Mouse (Mus musculus): Measurements from ENCODE around the gene Ces2b. TPM values are rescaled to one million over a fixed set of nuclear protein-coding genes. Genes with fewer than 3 reads are reported as not detected.

The Ces2b gene
- polyA plus RNA-seq (2016; fragmentation: Nextera tagmentation; extraction: Ambion mirVana): 0.11 TPM in 1 of 2 replicates, not detected in the other

DNA sequence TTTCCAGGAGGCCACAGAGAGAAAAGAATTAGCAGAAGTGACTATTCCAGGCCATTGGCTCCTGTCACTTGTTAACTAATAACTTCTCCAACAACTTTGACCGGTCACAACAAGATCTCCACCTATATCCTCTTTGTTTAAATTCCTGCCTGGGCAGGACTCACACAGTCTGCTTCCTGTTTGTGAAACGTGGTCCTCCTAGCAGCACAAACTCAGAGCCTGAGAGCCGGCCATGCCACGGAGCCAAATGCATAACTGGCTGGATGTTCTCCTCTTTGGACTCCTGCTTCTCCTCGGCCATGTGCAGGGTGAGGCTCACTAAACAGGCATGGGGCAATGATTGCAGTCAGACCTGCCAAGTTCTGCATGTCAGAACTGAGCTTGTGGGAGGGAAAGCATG, at the start of gene Ces2b:
Gene Ces2b (plus strand): TSS at position 133 of the 400 bp plus-strand sequence.
- Histone ChIP-seq H3K36me3 (no peaks in the 10 kb centered on the region), H3K4me1 (no peaks in the 10 kb centered on the region), H3K27ac (no peak within 1 kb of the TSS), H3K9me3 (replicated peaks) (no peaks in the 10 kb centered on the region), H3K4me3 (no peak within 1 kb of the TSS), H3K27me3 (ENCODE audit: low read depth, poor library complexity, severe bottlenecking) (no peaks in the 10 kb centered on the region)
- WGBS: 72% methylated on average over 5 of the region's 5 CpGs
- DNase-seq (ENCODE audit: low spot score): no peak

DNA sequence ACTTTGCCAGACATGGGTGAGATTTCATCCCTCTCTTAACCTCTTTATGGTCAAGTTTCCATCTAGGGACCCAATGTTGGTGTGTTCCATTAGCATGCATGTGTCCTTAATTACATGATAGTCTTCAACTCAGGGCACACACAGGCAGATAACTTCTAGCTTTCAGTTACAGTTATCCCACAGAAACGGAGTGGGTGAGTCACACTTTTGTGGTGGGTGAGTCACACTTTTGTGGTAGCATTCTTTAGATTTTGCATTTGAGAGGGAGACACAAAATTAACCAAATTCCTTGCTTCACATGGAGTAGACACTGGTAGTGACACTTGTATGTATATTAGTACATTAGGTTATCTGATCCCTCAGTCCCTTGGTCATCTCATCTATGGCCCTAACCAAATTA, 44.3 kb upstream of the Ces2b start:
- no peaks in the 10 kb centered on the region for H3K9me3 ChIP-seq (replicated peaks)
- no peak overlapping the region for H3K4me3 ChIP-seq
- H3K27ac ChIP-seq: no peak overlapping the region
- no peaks in the 10 kb centered on the region for H3K4me1 ChIP-seq
- H3K36me3 ChIP-seq: no peaks in the 10 kb centered on the region
- WGBS: 63% methylated on average over 1 of the region's 1 CpGs
- no peak for DNase-seq (ENCODE audit: low spot score)
- no peaks in the 10 kb centered on the region for H3K27me3 ChIP-seq (ENCODE audit: low read depth, poor library complexity, severe bottlenecking)

DNA sequence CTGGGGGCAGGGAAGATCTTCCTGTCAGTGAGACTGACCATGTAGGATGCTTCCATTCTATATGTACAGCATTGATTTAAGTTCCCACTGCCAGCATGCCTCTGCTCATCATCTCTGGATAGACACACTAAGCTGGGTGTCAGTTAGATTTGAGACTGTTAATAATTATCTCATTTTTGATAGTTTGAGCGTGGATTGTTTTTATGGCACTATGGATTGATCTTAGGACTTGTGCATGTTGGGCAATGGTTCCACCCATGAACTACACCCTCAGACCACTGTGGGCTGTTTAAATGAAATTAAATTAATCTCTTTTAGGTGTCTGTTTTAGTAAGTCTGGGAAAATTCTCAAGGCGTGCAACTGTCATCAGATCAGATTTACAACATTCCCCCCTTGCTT, 42.4 kb upstream of the Ces2b start:
- DNase-seq (ENCODE audit: low spot score): no peak
- WGBS: 87% methylated on average over 2 of the region's 2 CpGs

DNA sequence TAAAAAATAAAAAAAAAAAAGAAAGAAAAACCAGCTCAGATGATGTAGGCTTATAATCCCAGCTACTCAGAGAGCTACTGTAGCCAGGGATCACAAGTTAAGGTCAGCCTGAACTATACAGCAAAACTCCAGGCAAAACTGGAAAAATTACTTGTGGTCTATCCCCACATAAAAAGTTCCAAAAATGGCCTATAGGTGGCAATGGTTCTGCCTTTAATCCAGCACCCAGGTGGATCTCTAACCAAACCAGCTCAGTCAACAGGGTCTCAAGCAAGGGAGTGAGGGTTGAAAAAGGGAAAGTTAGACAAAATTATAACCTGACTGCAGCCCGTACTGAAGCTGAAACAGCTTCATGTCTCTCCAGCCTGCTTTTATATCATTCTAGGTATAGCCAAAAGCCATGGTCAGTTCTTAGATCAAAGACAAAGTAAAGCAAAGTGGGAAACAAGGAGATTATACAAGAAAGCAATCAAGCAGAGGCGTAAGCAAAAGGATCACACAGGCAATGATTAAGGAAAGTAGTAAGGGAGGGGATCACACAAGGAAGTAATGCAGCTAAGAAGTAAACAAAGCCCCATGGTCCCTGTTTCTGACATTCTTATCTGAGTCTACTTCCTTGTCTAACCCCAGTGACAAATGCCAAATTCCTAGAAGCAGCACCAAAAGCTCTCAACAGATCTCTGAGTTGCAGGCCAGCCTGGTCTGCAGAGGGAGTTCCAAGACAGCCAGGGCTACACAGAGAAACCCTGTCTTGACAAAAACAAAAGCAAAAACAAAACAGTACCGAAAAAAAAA, 41.3 kb upstream of the Ces2b start:
- Histone ChIP-seq H3K36me3 (no peaks in the 10 kb centered on the region), H3K27me3 (ENCODE audit: low read depth, poor library complexity, severe bottlenecking) (no peaks in the 10 kb centered on the region), H3K4me3 (no peak overlapping the region), H3K4me1 (no peaks in the 10 kb centered on the region), H3K27ac (no peak overlapping the region), H3K9me3 (replicated peaks) (no peaks in the 10 kb centered on the region)
- DNase-seq (ENCODE audit: low spot score): no peak
- 72% methylated on average over 3 of the region's 3 CpGs for WGBS

More for the DNA sequence above, 42.4 kb upstream of the Ces2b start:
- Histone ChIP-seq H3K27ac (no peak overlapping the region), H3K4me3 (no peak overlapping the region), H3K36me3 (no peaks in the 10 kb centered on the region), H3K27me3 (ENCODE audit: low read depth, poor library complexity, severe bottlenecking) (no peaks in the 10 kb centered on the region), H3K9me3 (replicated peaks) (no peaks in the 10 kb centered on the region), H3K4me1 (no peaks in the 10 kb centered on the region)

DNA sequence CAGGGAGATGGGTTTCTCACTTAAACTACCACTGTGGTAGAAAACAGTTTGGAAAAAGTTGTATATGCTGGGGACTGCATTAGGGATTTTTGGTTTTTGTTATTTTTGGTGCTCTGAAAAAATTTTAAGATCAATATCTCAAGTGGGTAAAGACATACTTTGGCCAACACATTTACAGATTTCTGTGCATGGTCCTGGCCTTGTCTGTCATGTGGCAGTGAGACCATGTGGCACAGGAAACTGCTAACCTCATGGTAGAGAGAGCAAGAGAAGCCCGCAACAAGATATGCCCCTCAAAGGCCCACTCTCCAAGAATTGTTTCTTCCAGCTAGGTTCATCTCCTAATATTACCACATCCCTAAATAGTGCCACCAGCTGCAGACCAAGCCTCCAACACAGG, 32.0 kb upstream of the Ces2b start:
- no peaks in the 10 kb centered on the region for H3K4me1 ChIP-seq
- no peaks in the 10 kb centered on the region for H3K27me3 ChIP-seq (ENCODE audit: low read depth, poor library complexity, severe bottlenecking)
- no peak overlapping the region for H3K27ac ChIP-seq
- WGBS: 88% methylated on average over 1 of the region's 1 CpGs
- H3K4me3 ChIP-seq: no peak overlapping the region
- no peaks in the 10 kb centered on the region for H3K36me3 ChIP-seq
- H3K9me3 ChIP-seq (replicated peaks): no peaks in the 10 kb centered on the region
- no peak for DNase-seq (ENCODE audit: low spot score)

DNA sequence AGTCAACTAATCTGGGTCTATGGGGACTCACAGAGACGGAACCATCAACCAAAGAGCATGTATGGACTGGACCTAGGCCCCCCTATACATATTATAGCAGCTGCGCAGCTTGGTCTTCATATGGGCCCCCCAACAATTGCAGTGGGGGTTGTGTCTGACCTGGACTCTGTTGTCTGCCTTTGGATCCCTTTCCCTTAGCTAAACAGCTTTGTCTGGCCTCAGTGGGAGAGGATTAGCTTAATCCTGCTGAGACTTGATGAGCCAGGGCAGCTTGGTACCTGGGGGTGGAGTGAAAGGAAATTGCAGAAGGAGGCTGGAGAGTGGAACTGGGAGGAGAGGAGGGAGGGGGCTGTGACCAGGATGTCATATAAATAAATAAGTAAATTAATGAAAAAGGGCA, 25.2 kb upstream of the Ces2b start:
- H3K4me1 ChIP-seq: peaks cover 3% of the 10 kb centered on the region; the same call in 1 of the 2 replicates
- no peak overlapping the region for H3K4me3 ChIP-seq
- H3K27ac ChIP-seq: no peak overlapping the region
- no peaks in the 10 kb centered on the region for H3K36me3 ChIP-seq
- DNase-seq (ENCODE audit: low spot score): no peak
- no peaks in the 10 kb centered on the region for H3K9me3 ChIP-seq (replicated peaks)
- no peaks in the 10 kb centered on the region for H3K27me3 ChIP-seq (ENCODE audit: low read depth, poor library complexity, severe bottlenecking)
- WGBS: 33% methylated on average over 2 of the region's 2 CpGs

DNA sequence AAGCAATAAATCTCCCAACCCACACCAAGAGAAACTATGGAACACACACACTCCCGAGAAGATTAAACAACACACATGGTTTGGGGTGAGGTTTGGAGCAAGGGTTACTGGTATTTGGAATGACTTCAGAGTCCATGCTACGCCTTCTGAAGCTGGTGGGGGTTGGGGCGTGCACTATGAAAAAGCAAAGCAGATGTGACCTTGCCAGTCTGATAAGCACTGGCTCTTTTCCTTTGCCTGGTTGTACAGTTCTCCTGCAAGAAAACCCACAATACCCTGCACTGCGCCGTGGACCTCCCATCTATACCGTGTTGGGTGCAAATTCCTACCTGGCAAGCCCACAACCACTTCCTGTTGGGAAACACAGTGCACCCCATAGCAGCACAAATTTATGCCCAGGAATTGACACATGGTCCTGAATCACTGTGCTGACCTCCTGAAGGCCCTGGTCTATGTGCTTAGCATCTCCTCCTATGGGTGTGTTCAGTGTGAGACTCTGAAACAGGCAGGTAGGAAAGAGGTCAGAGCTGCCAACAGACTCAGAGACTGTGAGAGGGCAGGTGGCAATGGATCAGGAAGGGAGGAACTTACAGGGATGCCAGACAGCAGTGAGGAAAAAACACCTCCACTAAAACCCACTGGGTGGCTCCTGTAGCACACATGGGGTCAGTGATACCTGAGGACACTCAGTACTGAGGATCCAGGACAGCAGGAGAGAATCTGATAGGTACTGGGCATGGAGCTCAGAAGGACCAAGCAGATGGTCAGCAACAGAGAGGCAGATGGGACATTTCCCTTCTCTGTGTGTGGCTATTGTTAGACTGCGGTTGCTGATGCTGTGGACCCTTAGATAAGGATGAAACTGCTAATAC, 22.6 kb upstream of the Ces2b start:
- WGBS: 86% methylated on average over 7 of the region's 7 CpGs
- H3K4me3 ChIP-seq: no peak overlapping the region
- DNase-seq (ENCODE audit: low spot score): no peak

DNA sequence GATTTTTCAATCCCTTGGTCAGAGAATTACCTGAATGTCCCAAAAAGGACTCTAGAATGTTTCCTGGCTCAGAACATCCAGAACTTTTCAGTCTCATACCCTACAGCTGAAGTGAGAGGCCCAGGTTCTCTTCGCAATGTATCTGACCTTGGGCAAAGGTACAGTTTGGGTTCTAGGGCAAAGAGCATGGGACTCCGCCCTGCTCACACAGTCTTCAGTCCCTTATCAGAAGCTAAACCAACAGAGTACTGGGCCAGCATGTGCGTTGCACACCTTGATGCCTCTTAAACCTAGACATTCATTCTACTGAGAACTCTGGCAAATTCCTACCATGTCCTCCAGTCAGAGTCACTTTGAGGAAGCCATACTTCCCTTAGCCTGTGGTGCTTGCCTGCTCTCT, 21.9 kb upstream of the Ces2b start:
- Histone ChIP-seq H3K27ac (no peak overlapping the region), H3K9me3 (replicated peaks) (no peaks in the 10 kb centered on the region), H3K4me3 (no peak overlapping the region), H3K27me3 (ENCODE audit: low read depth, poor library complexity, severe bottlenecking) (no peaks in the 10 kb centered on the region), H3K36me3 (no peaks in the 10 kb centered on the region), H3K4me1 (peaks cover 3% of the 10 kb centered on the region; the same call in 1 of the 2 replicates)
- 91% methylated on average over 3 of the region's 3 CpGs for WGBS
- no peak for DNase-seq (ENCODE audit: low spot score)

More for the DNA sequence above, 22.6 kb upstream of the Ces2b start:
- H3K36me3 ChIP-seq: no peaks in the 10 kb centered on the region
- peaks cover 3% of the 10 kb centered on the region; the same call in 1 of the 2 replicates for H3K4me1 ChIP-seq
- no peak overlapping the region for H3K27ac ChIP-seq
- no peaks in the 10 kb centered on the region for H3K9me3 ChIP-seq (replicated peaks)
- H3K27me3 ChIP-seq (ENCODE audit: low read depth, poor library complexity, severe bottlenecking): no peaks in the 10 kb centered on the region

DNA sequence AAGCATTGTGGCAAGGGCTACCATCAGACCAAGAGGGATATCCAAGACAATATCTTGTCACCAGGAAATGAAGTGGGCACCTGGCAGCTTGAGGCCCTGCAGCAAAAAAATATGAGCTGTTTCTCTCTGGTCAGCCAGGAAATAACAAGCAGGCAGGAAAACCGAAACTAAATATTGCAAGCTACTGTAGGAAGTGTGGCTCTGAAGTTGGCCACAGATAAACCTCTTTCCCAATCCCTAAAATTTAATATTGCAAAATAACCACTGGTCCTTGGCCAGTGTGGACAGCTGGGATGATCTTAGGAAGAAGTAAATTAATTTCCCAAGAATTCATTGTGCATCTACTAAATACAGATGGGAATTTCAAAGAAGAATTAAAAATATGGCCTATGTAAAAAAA, 4.5 kb upstream of the Ces2b start:
- no peak for DNase-seq (ENCODE audit: low spot score)
- Histone ChIP-seq H3K4me3 (no peak overlapping the region), H3K4me1 (no peaks in the 10 kb centered on the region), H3K36me3 (no peaks in the 10 kb centered on the region), H3K27me3 (ENCODE audit: low read depth, poor library complexity, severe bottlenecking) (no peaks in the 10 kb centered on the region), H3K9me3 (replicated peaks) (no peaks in the 10 kb centered on the region), H3K27ac (no peak overlapping the region)
- WGBS: 93% methylated on average over 1 of the region's 1 CpGs

DNA sequence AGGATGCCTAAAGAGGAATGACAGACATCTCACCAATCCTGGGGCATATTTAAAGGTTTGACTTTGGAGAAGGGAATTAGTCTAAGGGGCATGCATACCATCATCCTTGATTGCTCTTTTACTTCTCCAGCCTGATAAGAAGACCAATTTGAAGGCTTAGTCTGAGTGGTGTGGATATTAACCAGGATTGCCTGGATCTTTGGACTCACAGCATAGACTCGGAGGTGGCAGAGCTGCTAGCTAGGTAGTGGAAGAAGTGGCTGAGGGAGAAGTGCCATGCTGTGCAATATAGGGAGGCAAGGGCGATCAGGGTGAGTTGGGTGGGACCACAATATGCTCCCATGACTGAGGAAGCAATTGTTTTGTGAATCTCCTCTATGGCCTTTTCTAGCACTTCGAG, 3.2 kb upstream of the Ces2b start:
- no peak for DNase-seq (ENCODE audit: low spot score)
- no peak overlapping the region for H3K4me3 ChIP-seq
- H3K4me1 ChIP-seq: no peaks in the 10 kb centered on the region
- no peaks in the 10 kb centered on the region for H3K36me3 ChIP-seq
- no peaks in the 10 kb centered on the region for H3K27me3 ChIP-seq (ENCODE audit: low read depth, poor library complexity, severe bottlenecking)
- WGBS: 78% methylated on average over 3 of the region's 3 CpGs
- no peaks in the 10 kb centered on the region for H3K9me3 ChIP-seq (replicated peaks)
- no peak overlapping the region for H3K27ac ChIP-seq

DNA sequence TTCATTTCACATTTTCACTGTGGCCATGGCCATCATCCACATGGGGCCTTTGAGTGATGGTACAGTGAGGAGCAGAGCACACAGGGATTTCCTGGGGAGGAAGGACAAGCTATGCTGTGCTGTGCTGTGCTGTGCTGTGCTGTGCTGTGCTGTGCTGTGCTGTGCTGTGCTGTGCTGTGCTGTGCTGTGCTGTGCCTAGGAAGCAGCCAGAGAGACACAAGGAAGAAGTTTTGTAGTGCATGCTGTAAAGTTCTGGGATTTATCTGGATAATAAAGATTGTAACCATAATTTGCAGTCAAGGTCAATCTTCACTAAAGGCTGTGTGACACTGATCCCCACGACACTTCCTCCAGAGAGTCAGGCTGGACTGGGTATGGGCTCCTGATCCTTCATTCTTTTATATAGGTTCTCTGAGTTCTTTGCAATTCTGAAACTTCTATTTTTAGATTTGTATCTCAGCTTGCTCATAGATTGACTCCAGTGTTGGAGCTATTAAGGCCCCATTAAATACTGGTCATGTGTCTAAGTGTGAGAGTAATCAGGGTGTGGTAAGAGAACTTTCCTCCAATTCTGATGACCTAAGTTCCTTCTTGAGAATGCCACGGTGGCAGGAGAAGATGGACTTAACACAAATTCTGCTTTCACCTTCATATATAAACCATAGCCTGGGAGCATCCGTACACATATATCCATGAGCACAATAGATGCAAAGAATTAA, 10.1 kb downstream of the Ces2b start:
- H3K36me3 ChIP-seq: no peaks in the 10 kb centered on the region
- H3K27me3 ChIP-seq (ENCODE audit: low read depth, poor library complexity, severe bottlenecking): no peaks in the 10 kb centered on the region
- DNase-seq (ENCODE audit: low spot score): no peak

DNA sequence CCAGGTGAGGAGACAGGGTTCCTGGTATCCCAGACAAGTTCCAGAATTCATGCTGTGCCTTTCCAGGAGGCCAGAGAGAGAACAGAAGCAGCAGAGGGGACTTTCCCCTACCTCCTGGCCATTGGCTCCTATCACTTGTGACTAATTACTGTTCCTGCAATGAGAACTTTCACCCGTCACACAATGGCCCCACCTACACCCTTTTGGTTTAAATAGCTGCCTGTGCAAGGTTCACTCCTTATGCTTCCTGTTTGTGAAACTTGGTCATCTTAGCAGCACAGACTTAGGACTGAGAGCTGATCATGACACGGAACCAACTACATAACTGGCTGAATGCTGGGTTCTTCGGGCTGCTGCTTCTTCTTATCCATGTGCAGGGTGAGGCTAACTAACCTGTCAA, 15.5 kb downstream of the Ces2b start, which contains the start of gene Ces2c:
Gene Ces2c (plus strand): TSS at position 238 of the 400 bp plus-strand sequence.
- no peak within 1 kb of the TSS for H3K4me3 ChIP-seq
- H3K27ac ChIP-seq: no peak within 1 kb of the TSS
- H3K36me3 ChIP-seq: no peaks in the 10 kb centered on the region
- no peak for DNase-seq (ENCODE audit: low spot score)
- H3K9me3 ChIP-seq (replicated peaks): no peaks in the 10 kb centered on the region
- H3K4me1 ChIP-seq: no peaks in the 10 kb centered on the region
- 83% methylated on average over 3 of the region's 3 CpGs for WGBS
- no peaks in the 10 kb centered on the region for H3K27me3 ChIP-seq (ENCODE audit: low read depth, poor library complexity, severe bottlenecking)

More for the DNA sequence above, 10.1 kb downstream of the Ces2b start:
- no peaks in the 10 kb centered on the region for H3K4me1 ChIP-seq
- H3K4me3 ChIP-seq: no peak overlapping the region
- H3K9me3 ChIP-seq (replicated peaks): no peaks in the 10 kb centered on the region
- H3K27ac ChIP-seq: no peak overlapping the region
- 86% methylated on average over 3 of the region's 3 CpGs for WGBS
